Mouse (Mus musculus) hindbrain, embryonic 14.5 days (tissue): Measurements from ENCODE around the gene Ccnjl. TPM values are rescaled to one million over a fixed set of nuclear protein-coding genes. Genes with fewer than 3 reads are reported as not detected.
A peak's percentile ranks its signal among the peaks of the same experiment; 100 is the strongest.

ENCODE experiments used
- ATAC-seq: fragments of 200-750 bp; cut with Nextera tagmentation; 2 replicates; pipeline ENCODE4 v1.8.0; 2017; ENCODE audit warnings: moderate number of reproducible peaks, mild to moderate bottlenecking, moderate TSS enrichment, moderate library complexity; ENCODE audit not compliant: low FRiP score
- DNase-seq: peaks from one replicate; pipeline ENCODE4 v3.0.0-alpha.2; 2015; ENCODE audit warnings: low spot score
- H3K27ac ChIP-seq: fragments of 300-500 bp; sonication (generic); 2 replicates; pipeline ENCODE4 v1.5.1; 2014; ENCODE audit warnings: mild to moderate bottlenecking, moderate library complexity
- H3K27me3 ChIP-seq: fragments of 300-500 bp; sonication (generic); 2 replicates; pipeline ENCODE4 v1.6.1; 2014; ENCODE audit warnings: mild to moderate bottlenecking, low read length, mixed read lengths; ENCODE audit not compliant: control insufficient read depth, insufficient read depth
- H3K36me3 ChIP-seq: fragments of 300-500 bp; sonication (generic); replicated peaks from 2 replicates; pipeline ENCODE4 v1.6.1; 2014; ENCODE audit not compliant: control insufficient read depth, insufficient read depth
- H3K4me1 ChIP-seq: fragments of 300-500 bp; sonication (generic); replicated peaks from 2 replicates; pipeline ENCODE4 v1.6.1; 2014; ENCODE audit warnings: antibody characterized with exemption, low read length, mixed read lengths; ENCODE audit not compliant: control insufficient read depth, insufficient read depth
- H3K4me2 ChIP-seq: fragments of 300-500 bp; sonication (generic); replicated peaks from 2 replicates; pipeline ENCODE4 v1.6.1; 2014; ENCODE audit warnings: mild to moderate bottlenecking, moderate library complexity
- H3K4me3 ChIP-seq: fragments of 300-500 bp; sonication (generic); replicated peaks from 2 replicates; pipeline ENCODE4 v1.5.1; 2014; ENCODE audit warnings: mild to moderate bottlenecking, low read length
- H3K9ac ChIP-seq: fragments of 300-500 bp; sonication (generic); 2 replicates; pipeline ENCODE4 v1.6.1; 2014
- H3K9me3 ChIP-seq: fragments of 300-500 bp; sonication (generic); 2 replicates; pipeline ENCODE4 v1.6.1; 2016; ENCODE audit warnings: low read length; ENCODE audit not compliant: control insufficient read depth
- WGBS: fragments of 180-500 bp; shearing (Covaris S2); extraction: QIAGEN DNeasy Blood & Tissue Kit; methylation state at CpG from one replicate; pipeline ENCODE4 v1.1.7; 2014; 5-methylcytosine and 5-hydroxymethylcytosine counted together
- polyA plus RNA-seq: library from polyadenylated mRNA; unstranded; fragments of >200 nt; fragmentation: Nextera tagmentation; extraction: Ambion mirVana; gene quantifications from 2 replicates; pipeline ENCODE4 v1.2.1, GENCODE M21; 2014

The Ccnjl gene
- polyA plus RNA-seq, 1 experiment from 2014 or later = 11.9 TPM

GRCm38 (mm10) chr11:43552675-43553074, 24.1 kb downstream of the Ccnjl start:
- H3K36me3 ChIP-seq = peaks cover 5% of the 10 kb centered on the region; the same call in 1 of the 2 replicates
- H3K4me1 ChIP-seq = peaks cover 12% of the 10 kb centered on the region
- no peak overlapping the region for H3K4me2 ChIP-seq
- H3K4me3 ChIP-seq = no peak overlapping the region
- H3K9ac ChIP-seq = no peak overlapping the region
- no peak overlapping the region for H3K27ac ChIP-seq
- H3K27me3 ChIP-seq = no peaks in the 10 kb centered on the region
- WGBS = 72% methylated on average over 6 of the region's 6 CpGs
- no peak for ATAC-seq
- no peak for DNase-seq
- no peaks in the 10 kb centered on the region for H3K9me3 ChIP-seq

- Histone ChIP-seq H3K9ac (no peak overlapping the region), H3K4me2 (no peak overlapping the region), H3K4me3 (no peak overlapping the region), H3K4me1 (0 out of 2 replicates have a peak, but pooled peaks cover 4% of the 10 kb centered on the region), H3K9me3 (no peaks in the 10 kb centered on the region), H3K36me3 (peaks cover 12% of the 10 kb centered on the region), H3K27me3 (no peaks in the 10 kb centered on the region), H3K27ac (no peak overlapping the region)
- DNase-seq (no peak), ATAC-seq (no peak)
- 95% methylated on average over 11 of the region's 11 CpGs for WGBS
Observed at GRCm38 (mm10) chr11:43556538-43556937, 28.0 kb downstream of the Ccnjl start.

DNA sequence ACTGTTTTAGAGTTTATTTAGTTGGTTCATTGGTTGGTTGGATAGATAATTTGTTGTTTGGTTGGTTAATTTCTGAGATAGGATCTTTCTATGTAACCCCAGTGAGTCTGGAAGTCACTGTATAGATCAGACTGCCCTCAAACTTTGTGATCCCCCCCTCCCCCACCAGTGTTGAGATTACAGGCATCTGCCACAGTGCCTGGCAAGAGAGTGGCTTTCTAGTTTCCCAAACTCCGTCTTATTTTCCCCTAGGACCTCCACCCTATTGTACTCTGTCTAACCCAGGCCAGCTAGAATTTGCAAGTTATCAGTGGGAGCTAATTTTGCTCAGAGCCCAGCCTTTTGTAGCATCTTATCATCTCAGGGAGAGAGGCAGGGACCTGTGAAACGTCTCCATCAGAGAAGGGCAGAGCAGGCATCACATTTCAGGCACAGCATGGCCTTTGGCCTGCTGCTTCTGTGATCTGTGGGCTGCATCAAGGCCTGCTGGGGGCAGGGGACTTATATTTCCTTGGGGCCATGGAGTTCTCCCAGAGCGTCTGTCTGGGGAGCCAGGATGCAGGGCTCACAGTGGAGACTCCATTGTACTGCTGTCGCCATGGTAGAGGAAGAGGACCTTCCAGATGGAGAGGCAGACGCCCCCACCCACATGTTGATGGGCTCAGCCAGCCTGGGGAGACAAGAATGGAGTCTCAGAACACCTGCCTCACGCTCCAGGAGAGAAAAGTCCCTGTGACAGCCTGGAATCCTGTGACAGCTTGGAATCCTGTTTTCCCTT, 31.1 kb downstream of the Ccnjl start:
- Histone ChIP-seq H3K36me3 (peaks cover 12% of the 10 kb centered on the region), H3K4me2 (no peak overlapping the region), H3K9ac (no peak overlapping the region), H3K4me3 (no peak overlapping the region), H3K9me3 (no peaks in the 10 kb centered on the region), H3K4me1 (0 out of 2 replicates have a peak, but pooled peaks cover 4% of the 10 kb centered on the region), H3K27me3 (no peaks in the 10 kb centered on the region), H3K27ac (peak overlapping the region; percentile 39; the same call in 1 of the 2 replicates)
- peak; percentile 66; the same call in 1 of the 2 replicates for ATAC-seq
- no peak for DNase-seq
- WGBS = 10% methylated on average over 5 of the region's 6 CpGs

- no peak for DNase-seq
Observed at GRCm38 (mm10) chr11:43563654-43564244, 35.2 kb downstream of the Ccnjl start.

GRCm38 (mm10) chr11:43565414-43565813, 36.8 kb downstream of the Ccnjl start:
- Histone ChIP-seq H3K9ac (no peak overlapping the region), H3K4me2 (no peak overlapping the region), H3K9me3 (no peaks in the 10 kb centered on the region), H3K27me3 (no peaks in the 10 kb centered on the region), H3K36me3 (no peaks in the 10 kb centered on the region), H3K27ac (0 out of 2 replicates have a peak overlapping the region, but pooled peaks have one; percentile 4), H3K4me1 (peaks cover 24% of the 10 kb centered on the region), H3K4me3 (no peak overlapping the region)
- DNase-seq = no peak
- ATAC-seq = no peak
- 55% methylated on average over 2 of the region's 2 CpGs for WGBS

More at GRCm38 (mm10) chr11:43563654-43564244, 35.2 kb downstream of the Ccnjl start:
- Histone ChIP-seq H3K9me3 (no peaks in the 10 kb centered on the region), H3K27me3 (no peaks in the 10 kb centered on the region), H3K36me3 (no peaks in the 10 kb centered on the region; the same call in 1 of the 2 replicates), H3K4me1 (peaks cover 19% of the 10 kb centered on the region; the same call in 1 of the 2 replicates), H3K4me3 (no peak overlapping the region), H3K9ac (no peak overlapping the region), H3K27ac (0 out of 2 replicates have a peak overlapping the region, but pooled peaks have one; percentile 6), H3K4me2 (no peak overlapping the region)
- ATAC-seq = peak; percentile 47; the same call in 1 of the 2 replicates
- 59% methylated on average over 10 of the region's 10 CpGs for WGBS

GRCm38 (mm10) chr11:43565852-43566251, 37.3 kb downstream of the Ccnjl start:
- H3K36me3 ChIP-seq = no peaks in the 10 kb centered on the region
- WGBS = 20% methylated on average over 8 of the region's 8 CpGs
- no peak for DNase-seq
- H3K9me3 ChIP-seq = no peaks in the 10 kb centered on the region
- H3K4me2 ChIP-seq = no peak overlapping the region
- no peak overlapping the region for H3K9ac ChIP-seq
- no peak overlapping the region for H3K4me3 ChIP-seq
- 0 out of 2 replicates have a peak, but pooled peaks have one; percentile 21 for ATAC-seq
- no peaks in the 10 kb centered on the region for H3K27me3 ChIP-seq
- H3K4me1 ChIP-seq = peaks cover 24% of the 10 kb centered on the region
- H3K27ac ChIP-seq = peak overlapping the region; percentile 47; the same call in 1 of the 2 replicates

GRCm38 (mm10) chr11:43566696-43567095, 38.1 kb downstream of the Ccnjl start:
- H3K36me3 ChIP-seq = no peaks in the 10 kb centered on the region
- H3K9ac ChIP-seq = no peak overlapping the region
- H3K27me3 ChIP-seq = no peaks in the 10 kb centered on the region
- H3K4me1 ChIP-seq = peaks cover 24% of the 10 kb centered on the region
- ATAC-seq = no peak
- H3K27ac ChIP-seq = peak overlapping the region; percentile 47; the same call in 1 of the 2 replicates
- 68% methylated on average over 5 of the region's 5 CpGs for WGBS
- no peak for DNase-seq
- no peak overlapping the region for H3K4me2 ChIP-seq
- no peak overlapping the region for H3K4me3 ChIP-seq
- H3K9me3 ChIP-seq = no peaks in the 10 kb centered on the region

DNA sequence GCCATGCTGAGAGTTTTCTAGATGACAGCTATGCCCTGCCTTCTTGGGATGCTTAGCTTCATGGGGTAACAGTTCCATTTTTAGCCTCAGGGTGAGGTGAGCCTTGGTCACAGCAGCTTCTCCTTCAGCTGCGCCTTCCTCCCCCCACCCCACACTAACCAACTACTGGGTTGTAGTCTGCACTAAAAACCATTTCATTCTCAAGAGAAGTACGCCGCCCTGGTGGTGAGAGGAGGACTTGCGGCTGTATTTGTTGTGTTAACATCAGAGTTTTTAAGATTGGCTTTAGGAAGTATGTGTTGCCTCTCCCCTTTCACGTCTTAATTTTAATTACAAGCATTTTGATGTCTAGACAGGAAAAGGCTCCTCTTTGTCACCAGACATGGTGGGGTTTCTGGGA, 39.7 kb downstream of the Ccnjl start:
- no peak overlapping the region for H3K4me2 ChIP-seq
- H3K9ac ChIP-seq = no peak overlapping the region
- H3K4me1 ChIP-seq = peaks cover 26% of the 10 kb centered on the region
- DNase-seq = no peak
- no peak overlapping the region for H3K4me3 ChIP-seq
- H3K27me3 ChIP-seq = no peaks in the 10 kb centered on the region
- 69% methylated on average over 5 of the region's 5 CpGs for WGBS
- H3K9me3 ChIP-seq = no peaks in the 10 kb centered on the region
- H3K27ac ChIP-seq = no peak overlapping the region
- no peak for ATAC-seq
- H3K36me3 ChIP-seq = no peaks in the 10 kb centered on the region

DNA sequence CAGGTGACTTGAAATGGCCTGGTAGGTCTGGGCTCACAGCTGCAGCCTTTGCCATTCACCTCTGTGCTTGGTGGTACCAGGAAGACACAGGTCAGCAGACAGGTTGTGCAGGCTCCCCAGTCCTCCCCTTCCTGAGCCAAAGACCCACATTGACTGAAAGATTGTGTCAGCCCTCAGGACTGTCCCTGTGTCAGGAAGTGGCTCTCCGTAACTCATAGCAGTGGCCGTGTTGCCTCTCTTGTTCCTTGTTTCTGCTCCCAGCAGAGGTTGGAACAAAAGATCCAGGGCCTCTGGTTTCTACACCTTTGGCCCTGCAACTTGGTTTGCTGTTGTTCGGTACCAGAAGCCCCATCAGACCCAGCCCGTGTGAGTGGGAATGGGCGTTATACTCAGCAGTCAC, 40.6 kb downstream of the Ccnjl start:
- Histone ChIP-seq H3K9ac (no peak overlapping the region), H3K36me3 (no peaks in the 10 kb centered on the region), H3K4me1 (peaks cover 26% of the 10 kb centered on the region), H3K4me2 (no peak overlapping the region), H3K9me3 (no peaks in the 10 kb centered on the region), H3K27me3 (no peaks in the 10 kb centered on the region), H3K4me3 (no peak overlapping the region), H3K27ac (peak overlapping the region; percentile 12; the same call in 1 of the 2 replicates)
- no peak for ATAC-seq
- WGBS = 83% methylated on average over 5 of the region's 5 CpGs
- no peak for DNase-seq
